Mouse (Mus musculus): ENCODE results near the gene Tspan10. TPM values are rescaled to one million over a fixed set of nuclear protein-coding genes. Genes with fewer than 3 reads are reported as not detected.

Tspan10 gene
- total and polyA plus RNA-seq, 2 experiments from 2014 or later, result 0.08 TPM; not detected in 1

GRCm38 (mm10) chr11:120493911-120494310, 51.5 kb downstream of the Tspan10 start:
- no peak for ATAC-seq (ENCODE audit: insufficient read depth, low read depth)
- Histone ChIP-seq H3K4me2 (ENCODE audit: low read depth, low read length) (no peak overlapping the region), H3K9me3 (replicated peaks; ENCODE audit: control insufficient read depth, low read length) (no peaks in the 10 kb centered on the region), H3K9ac (replicated peaks; ENCODE audit: low read depth, low read length) (no peak overlapping the region), H3K27me3 (ENCODE audit: control insufficient read depth, insufficient read depth, low read length) (no peaks in the 10 kb centered on the region), H3K27ac (ENCODE audit: low read depth) (no peak overlapping the region), H3K36me3 (replicated peaks; ENCODE audit: control insufficient read depth, insufficient read depth, low read length) (peaks cover 48% of the 10 kb centered on the region), H3K4me1 (ENCODE audit: control insufficient read depth, insufficient read depth) (peaks cover 19% of the 10 kb centered on the region), H3K4me3 (ENCODE audit: low read depth, low read length) (no peak overlapping the region)
- WGBS, result 88% methylated on average over 3 of the region's 3 CpGs
- no peak for DNase-seq (ENCODE audit: low spot score)
- TF ChIP-seq CTCF (IDR thresholded peaks at IDR 0.05; ENCODE audit: low read depth), result no peak
- TF ChIP-seq EP300 (IDR thresholded peaks at IDR 0.05; ENCODE audit: low read depth), result no peak

Other genes starting within 250 kb of the Tspan10 start
- 12.2 and 13.1 TPM in 2 replicates for gene Bahcc1, start 209.7 kb upstream of the Tspan10 start, total RNA-seq (2014; rRNA removed; ENCODE audit: low replicate concordance)
- 2.8 and 3.5 TPM in 2 replicates for gene Bahcc1, start 209.7 kb upstream of the Tspan10 start, polyA plus RNA-seq (2015; fragmentation: Nextera tagmentation; extraction: Ambion mirVana)
- 700 and 751 TPM in 2 replicates for gene Actg1, start 94.1 kb upstream of the Tspan10 start, total RNA-seq (2014; rRNA removed; ENCODE audit: low replicate concordance)
- gene Actg1, start 94.1 kb upstream of the Tspan10 start, polyA plus RNA-seq (2015; fragmentation: Nextera tagmentation; extraction: Ambion mirVana), result 639 and 714 TPM in 2 replicates
- not detected in 2 replicates for gene Fscn2, start 81.1 kb upstream of the Tspan10 start, total RNA-seq (2014; rRNA removed; ENCODE audit: low replicate concordance)
- 0.65 and 0.68 TPM in 2 replicates for gene Fscn2, start 81.1 kb upstream of the Tspan10 start, polyA plus RNA-seq (2015; fragmentation: Nextera tagmentation; extraction: Ambion mirVana)
- 46.7 and 70.5 TPM in 2 replicates for gene Faap100, start 63.9 kb upstream of the Tspan10 start, total RNA-seq (2014; rRNA removed; ENCODE audit: low replicate concordance)
- gene Faap100, start 63.9 kb upstream of the Tspan10 start, polyA plus RNA-seq (2015; fragmentation: Nextera tagmentation; extraction: Ambion mirVana), result 22.3 and 28.6 TPM in 2 replicates
- gene Nploc4, start 4.9 kb upstream of the Tspan10 start, total RNA-seq (2014; rRNA removed; ENCODE audit: low replicate concordance), result 59.0 and 66.0 TPM in 2 replicates
- gene Nploc4, start 4.9 kb upstream of the Tspan10 start, polyA plus RNA-seq (2015; fragmentation: Nextera tagmentation; extraction: Ambion mirVana), result 17.6 and 20.5 TPM in 2 replicates
- not detected in 2 replicates for gene Pde6g, start 10.9 kb downstream of the Tspan10 start, total RNA-seq (2014; rRNA removed; ENCODE audit: low replicate concordance)
- 0.29 and 0.33 TPM in 2 replicates for gene Pde6g, start 10.9 kb downstream of the Tspan10 start, polyA plus RNA-seq (2015; fragmentation: Nextera tagmentation; extraction: Ambion mirVana)
- 69.2 and 85.3 TPM in 2 replicates for gene Oxld1, start 15.4 kb downstream of the Tspan10 start, total RNA-seq (2014; rRNA removed; ENCODE audit: low replicate concordance)
- 40.1 and 45.3 TPM in 2 replicates for gene Oxld1, start 15.4 kb downstream of the Tspan10 start, polyA plus RNA-seq (2015; fragmentation: Nextera tagmentation; extraction: Ambion mirVana)
- gene Ccdc137, start 15.5 kb downstream of the Tspan10 start, total RNA-seq (2014; rRNA removed; ENCODE audit: low replicate concordance), result 4.7 and 5.7 TPM in 2 replicates
- gene Ccdc137, start 15.5 kb downstream of the Tspan10 start, polyA plus RNA-seq (2015; fragmentation: Nextera tagmentation; extraction: Ambion mirVana), result 11.2 and 12.6 TPM in 2 replicates
- 35.4 and 48.3 TPM in 2 replicates for gene Arl16, start 25.0 kb downstream of the Tspan10 start, total RNA-seq (2014; rRNA removed; ENCODE audit: low replicate concordance)
- gene Arl16, start 25.0 kb downstream of the Tspan10 start, polyA plus RNA-seq (2015; fragmentation: Nextera tagmentation; extraction: Ambion mirVana), result 25.1 and 28.2 TPM in 2 replicates
- gene Mrpl12, start 42.0 kb downstream of the Tspan10 start, total RNA-seq (2014; rRNA removed; ENCODE audit: low replicate concordance), result 119 and 161 TPM in 2 replicates
- 308 and 315 TPM in 2 replicates for gene Mrpl12, start 42.0 kb downstream of the Tspan10 start, polyA plus RNA-seq (2015; fragmentation: Nextera tagmentation; extraction: Ambion mirVana)
- 66.8 and 74.3 TPM in 2 replicates for gene Slc25a10, start 49.2 kb downstream of the Tspan10 start, total RNA-seq (2014; rRNA removed; ENCODE audit: low replicate concordance)
- 30.3 and 33.8 TPM in 2 replicates for gene Slc25a10, start 49.2 kb downstream of the Tspan10 start, polyA plus RNA-seq (2015; fragmentation: Nextera tagmentation; extraction: Ambion mirVana)
- gene Gcgr, start 88.1 kb downstream of the Tspan10 start, total RNA-seq (2014; rRNA removed; ENCODE audit: low replicate concordance), result 0.23 and 1.9 TPM in 2 replicates
- gene Gcgr, start 88.1 kb downstream of the Tspan10 start, polyA plus RNA-seq (2015; fragmentation: Nextera tagmentation; extraction: Ambion mirVana), result 0.81 and 1.3 TPM in 2 replicates
- gene Mcrip1, start 107.1 kb downstream of the Tspan10 start, total RNA-seq (2014; rRNA removed; ENCODE audit: low replicate concordance), result 66.9 and 93.5 TPM in 2 replicates
- gene Mcrip1, start 107.1 kb downstream of the Tspan10 start, polyA plus RNA-seq (2015; fragmentation: Nextera tagmentation; extraction: Ambion mirVana), result 136 and 138 TPM in 2 replicates
- gene Ppp1r27, start 108.5 kb downstream of the Tspan10 start, total RNA-seq (2014; rRNA removed; ENCODE audit: low replicate concordance), result not detected in 2 replicates
- gene Ppp1r27, start 108.5 kb downstream of the Tspan10 start, polyA plus RNA-seq (2015; fragmentation: Nextera tagmentation; extraction: Ambion mirVana), result 0.20 TPM in 1 of 2 replicates, not detected in the other
- 232 and 241 TPM in 2 replicates for gene P4hb, start 130.6 kb downstream of the Tspan10 start, total RNA-seq (2014; rRNA removed; ENCODE audit: low replicate concordance)
- gene P4hb, start 130.6 kb downstream of the Tspan10 start, polyA plus RNA-seq (2015; fragmentation: Nextera tagmentation; extraction: Ambion mirVana), result 261 and 268 TPM in 2 replicates
- 204 and 231 TPM in 2 replicates for gene Arhgdia, start 139.0 kb downstream of the Tspan10 start, total RNA-seq (2014; rRNA removed; ENCODE audit: low replicate concordance)
- gene Arhgdia, start 139.0 kb downstream of the Tspan10 start, polyA plus RNA-seq (2015; fragmentation: Nextera tagmentation; extraction: Ambion mirVana), result 239 and 245 TPM in 2 replicates
- 104 and 132 TPM in 2 replicates for gene Alyref, start 155.7 kb downstream of the Tspan10 start, total RNA-seq (2014; rRNA removed; ENCODE audit: low replicate concordance)
- 147 and 155 TPM in 2 replicates for gene Alyref, start 155.7 kb downstream of the Tspan10 start, polyA plus RNA-seq (2015; fragmentation: Nextera tagmentation; extraction: Ambion mirVana)
- gene Anapc11, start 155.8 kb downstream of the Tspan10 start, total RNA-seq (2014; rRNA removed; ENCODE audit: low replicate concordance), result 41.1 and 43.4 TPM in 2 replicates
- 163 and 185 TPM in 2 replicates for gene Anapc11, start 155.8 kb downstream of the Tspan10 start, polyA plus RNA-seq (2015; fragmentation: Nextera tagmentation; extraction: Ambion mirVana)
- 25.1 TPM in 1 of 2 replicates, not detected in the other for gene Npb, start 165.8 kb downstream of the Tspan10 start, total RNA-seq (2014; rRNA removed; ENCODE audit: low replicate concordance)
- 9.9 and 11.8 TPM in 2 replicates for gene Npb, start 165.8 kb downstream of the Tspan10 start, polyA plus RNA-seq (2015; fragmentation: Nextera tagmentation; extraction: Ambion mirVana)
- 57.5 and 76.7 TPM in 2 replicates for gene Pcyt2, start 175.3 kb downstream of the Tspan10 start, total RNA-seq (2014; rRNA removed; ENCODE audit: low replicate concordance)
- 67.5 and 69.6 TPM in 2 replicates for gene Pcyt2, start 175.3 kb downstream of the Tspan10 start, polyA plus RNA-seq (2015; fragmentation: Nextera tagmentation; extraction: Ambion mirVana)
- 12.4 and 63.2 TPM in 2 replicates for gene Sirt7, start 182.6 kb downstream of the Tspan10 start, total RNA-seq (2014; rRNA removed; ENCODE audit: low replicate concordance)
- gene Sirt7, start 182.6 kb downstream of the Tspan10 start, polyA plus RNA-seq (2015; fragmentation: Nextera tagmentation; extraction: Ambion mirVana), result 14.1 and 15.2 TPM in 2 replicates
- gene Mafg, start 191.0 kb downstream of the Tspan10 start, total RNA-seq (2014; rRNA removed; ENCODE audit: low replicate concordance), result 34.1 and 37.7 TPM in 2 replicates
- 13.6 and 14.1 TPM in 2 replicates for gene Mafg, start 191.0 kb downstream of the Tspan10 start, polyA plus RNA-seq (2015; fragmentation: Nextera tagmentation; extraction: Ambion mirVana)
- gene Pycr1, start 201.1 kb downstream of the Tspan10 start, total RNA-seq (2014; rRNA removed; ENCODE audit: low replicate concordance), result 2.1 and 5.8 TPM in 2 replicates
- gene Pycr1, start 201.1 kb downstream of the Tspan10 start, polyA plus RNA-seq (2015; fragmentation: Nextera tagmentation; extraction: Ambion mirVana), result 6.3 and 6.5 TPM in 2 replicates
- 27.8 and 29.3 TPM in 2 replicates for gene Myadml2, start 205.5 kb downstream of the Tspan10 start, total RNA-seq (2014; rRNA removed; ENCODE audit: low replicate concordance)
- 32.7 and 33.5 TPM in 2 replicates for gene Myadml2, start 205.5 kb downstream of the Tspan10 start, polyA plus RNA-seq (2015; fragmentation: Nextera tagmentation; extraction: Ambion mirVana)
- 0.27 TPM in 1 of 2 replicates, not detected in the other for gene Notum, start 218.5 kb downstream of the Tspan10 start, total RNA-seq (2014; rRNA removed; ENCODE audit: low replicate concordance)
- gene Notum, start 218.5 kb downstream of the Tspan10 start, polyA plus RNA-seq (2015; fragmentation: Nextera tagmentation; extraction: Ambion mirVana), result 0.08 and 0.16 TPM in 2 replicates
- 88.8 and 146 TPM in 2 replicates for gene Aspscr1, start 230.3 kb downstream of the Tspan10 start, total RNA-seq (2014; rRNA removed; ENCODE audit: low replicate concordance)
- gene Aspscr1, start 230.3 kb downstream of the Tspan10 start, polyA plus RNA-seq (2015; fragmentation: Nextera tagmentation; extraction: Ambion mirVana), result 86.3 and 87.9 TPM in 2 replicates